In genomic region chr14:32125256-32125655, GRCm38 (mm10) we compare ENCODE assay signal across 23 mouse cellular contexts. TPM values are rescaled to one million over a fixed set of nuclear protein-coding genes. Genes with fewer than 3 reads are reported as not detected.
DNase-seq lines count a peak whose midpoint lies in the region; TF ChIP-seq lines count a peak whose summit lies in the region.
"Not testable (repeated sequence)": the region's sequence is repeated elsewhere in the genome, so short reads cannot be mapped to it uniquely, and the experiment has no call there.
"Had no signal": no experiment of that assay in that cellular context is flagged by ENCODE, and none has a peak within 500 bp of the region (broad histone marks: within the 10 kb centered on the region; RNA-seq: fewer than 3 reads in every experiment).

No protein-coding gene starts in this region.

- H3K9ac ChIP-seq in ES-Bruce4 (ENCODE audit: low read depth, poor library complexity, severe bottlenecking); ES-E14 (ENCODE audit: insufficient read depth, low read depth, low read length, poor library complexity, severe bottlenecking): not testable (repeated sequence)

- H3K4me1 ChIP-seq in ES-Bruce4 (ENCODE audit: control insufficient read depth, insufficient read depth, low read length) = not testable (repeated sequence)
- peaks cover 8 to 21% of the 10 kb centered on the region in 2 experiments for H3K4me1 ChIP-seq in ES-E14 (ENCODE audit: control insufficient read depth in 2 of 2, insufficient read depth in 2 of 2, low read length in 2 of 2, poor library complexity in 1 of 2)

- H3K27ac ChIP-seq in ES-Bruce4 (ENCODE audit: insufficient read depth, low read length) (peak overlapping the region; percentile 97), ES-E14 (ENCODE audit: insufficient read depth, low read depth, low read length, poor library complexity, severe bottlenecking) (peak overlapping the region; percentile 96)

- 0 out of 2 replicates have a peak, but pooled peaks have one; percentile 10 for TF ChIP-seq EP300 in ES-Bruce4 (IDR thresholded peaks at IDR 0.05; ENCODE audit: insufficient read depth, low read depth, low read length)

- not testable (repeated sequence) for H3K9me3 ChIP-seq in ES-Bruce4 (replicated peaks; ENCODE audit: control insufficient read depth, insufficient read depth, low read length, poor library complexity, severe bottlenecking); ES-E14 (ENCODE audit: control insufficient read depth, insufficient read depth, low read depth, low read length)

- peak; percentile 27 for DNase-seq in A20 (ENCODE audit: low read depth, low spot score)
- peak; percentile 84 for DNase-seq in ES-CJ7 (ENCODE audit: low read depth, low spot score)
- not testable (repeated sequence) for DNase-seq in ES-E14 (ENCODE audit: low read depth, low spot score)
- peak; percentile 92 for DNase-seq in R1 (ENCODE audit: low read depth, low spot score)
- DNase-seq in ZHBTc4 (ENCODE audit: low read depth, low spot score) = peak; percentile 60
- peak; percentile 43 for DNase-seq in heart, adult 11 months

- H3K36me3 ChIP-seq in ES-Bruce4 (ENCODE audit: control insufficient read depth, insufficient read depth, low read length, poor library complexity, severe bottlenecking); ES-E14 (ENCODE audit: control insufficient read depth, insufficient read depth, low read length, poor library complexity, severe bottlenecking): not testable (repeated sequence)

- not testable (repeated sequence) for TF ChIP-seq POLR2A in ES-Bruce4 (IDR thresholded peaks at IDR 0.05; ENCODE audit: insufficient read depth, low read length)

- not testable (repeated sequence) for TF ChIP-seq CTCF in ES-Bruce4 (IDR thresholded peaks at IDR 0.05; ENCODE audit: low read depth, low read length)

- H3K27me3 ChIP-seq in ES-Bruce4 (ENCODE audit: control insufficient read depth, insufficient read depth, low read length, poor library complexity, severe bottlenecking) = not testable (repeated sequence)

- H3K4me3 ChIP-seq in ES-Bruce4 (ENCODE audit: low read depth, low read length); ES-E14 (ENCODE audit: insufficient read depth in 1 of 2, low read depth in 1 of 2, low read length in 2 of 2, poor library complexity in 1 of 2, severe bottlenecking in 1 of 2): not testable (repeated sequence)

- in situ Hi-C loops in ES-E14 (cut with MboI; ENCODE audit: low sequenced_read_pairs in 2 of 2, unreplicated experiment in 2 of 2) = not testable (repeated sequence)

RNA-seq across cellular contexts. Expression of gene Msmb, which starts 16.6 kb away (rescaled TPM):
- not detected in 2 replicates for polyA plus RNA-seq in ES-Bruce4 (2011; ENCODE audit: insufficient read depth, insufficient read length, low read depth, missing spikeins)
- total RNA-seq in ES-E14 (2012; rRNA removed) = not detected in 2 replicates
- total RNA-seq: adrenal gland, adult 18-20 months; adrenal gland, adult 2 months; adrenal gland, adult 8-10 months; adrenal gland, postnatal 10 days; adrenal gland, postnatal 14 days; adrenal gland, postnatal 25 days; adrenal gland, postnatal 36 days; adrenal gland, postnatal 4 days; CH12.LX; MEL had no signal
- polyA plus RNA-seq: adrenal gland, adult 2 months; brain, embryonic 14.5 days; C2C12; CD4-positive, CD25-positive, alpha-beta regulatory T cell, adult 4 months; cerebellum, adult 2 months; G1E; Patski had no signal

RNA-seq across cellular contexts. Expression of gene Ncoa4, which starts 34.4 kb away (rescaled TPM):
- 119 and 125 TPM in 2 replicates for polyA plus RNA-seq in ES-Bruce4 (2011; ENCODE audit: insufficient read depth, insufficient read length, low read depth, missing spikeins)
- 53.7 and 89.6 TPM in 2 replicates for total RNA-seq in ES-E14 (2012; rRNA removed)

RNA-seq across cellular contexts. Expression of gene Dph3, which starts 39.7 kb away (rescaled TPM):
- polyA plus RNA-seq in ES-Bruce4 (2011; ENCODE audit: insufficient read depth, insufficient read length, low read depth, missing spikeins) = 55.0 and 58.7 TPM in 2 replicates
- total RNA-seq in ES-E14 (2012; rRNA removed) = 52.4 and 75.8 TPM in 2 replicates

RNA-seq across cellular contexts. Expression of gene Oxnad1, which starts 40.1 kb away (rescaled TPM):
- polyA plus RNA-seq in ES-Bruce4 (2011; ENCODE audit: insufficient read depth, insufficient read length, low read depth, missing spikeins) = 36.4 and 40.8 TPM in 2 replicates
- total RNA-seq in ES-E14 (2012; rRNA removed) = 44.0 and 45.7 TPM in 2 replicates
